ENCODE assay signal across 14 mouse cellular contexts in genomic region chr11:44558521-44558920, GRCm38 (mm10). TPM values are rescaled to one million over a fixed set of nuclear protein-coding genes. Genes with fewer than 3 reads are reported as not detected.
"Had no signal": no experiment of that assay in that cellular context is flagged by ENCODE, and none has a peak within 500 bp of the region (broad histone marks: within the 10 kb centered on the region; RNA-seq: fewer than 3 reads in every experiment).

No protein-coding gene starts in this region.

- DNase-seq: gastrocnemius, adult 2 months; gastrocnemius, postnatal 10 days; gastrocnemius, postnatal 25 days; heart, adult 2 months; heart, postnatal 14 days; heart, postnatal 4 days; kidney, adult 18-20 months; kidney, adult 8-10 months; kidney, postnatal 10 days; kidney, postnatal 25 days; kidney, postnatal 4 days; layer of hippocampus, postnatal 36 days; left cerebral cortex, postnatal 4 days had no signal

RNA-seq across cellular contexts. Expression of gene Ebf1, which starts 58.6 kb away (rescaled TPM):
- total RNA-seq: granulocyte monocyte progenitor cell, adult 5-6 weeks had no signal
